8 mouse cellular contexts compared by ENCODE assay signal in the genomic region with DNA sequence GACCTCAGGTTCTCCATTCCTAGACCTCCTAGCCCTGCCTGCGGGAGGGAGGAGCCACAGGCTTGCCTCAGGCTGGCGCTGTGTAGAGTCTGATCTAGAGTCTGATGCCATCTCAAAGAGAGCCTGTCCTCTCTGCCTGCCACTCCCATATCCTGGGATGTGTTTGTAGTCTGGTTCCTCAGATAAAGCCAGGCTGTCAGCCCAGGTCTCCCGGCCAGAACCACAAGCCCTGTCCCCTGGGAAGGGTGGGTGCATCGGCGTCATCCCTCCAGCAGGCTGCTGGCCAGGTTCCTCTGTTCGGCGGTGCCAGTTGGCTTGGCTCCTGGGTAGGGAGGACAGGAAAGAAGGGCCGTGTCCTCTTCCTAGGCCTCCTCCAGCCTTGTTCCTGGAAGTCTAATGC. TPM values are rescaled to one million over a fixed set of nuclear protein-coding genes. Genes with fewer than 3 reads are reported as not detected.
DNase-seq lines count a peak whose midpoint lies in the region; ATAC-seq and TF ChIP-seq lines count a peak whose summit lies in the region.

No protein-coding gene starts in this region.

- no peak overlapping the region for H3K4me2 ChIP-seq in kidney, embryonic 15.5 days
- H3K4me2 ChIP-seq in hindbrain, embryonic 12.5 days (replicated peaks) = no peak overlapping the region

- no peak overlapping the region for H3K27ac ChIP-seq in kidney, adult 2 months (ENCODE audit: insufficient read depth, low read depth, low read length)
- H3K27ac ChIP-seq in kidney, embryonic 15.5 days = no peak overlapping the region
- no peak overlapping the region; the same call in 1 of the 2 replicates for H3K27ac ChIP-seq in hindbrain, embryonic 12.5 days

- TF ChIP-seq POLR2A in kidney, adult 2 months (IDR thresholded peaks at IDR 0.05; ENCODE audit: low read depth, low read length) = no peak

- no peaks in the 10 kb centered on the region for H3K4me1 ChIP-seq in kidney, adult 2 months (ENCODE audit: control insufficient read depth, insufficient read depth, low read length)
- peaks cover 28% of the 10 kb centered on the region for H3K4me1 ChIP-seq in kidney, embryonic 15.5 days
- H3K4me1 ChIP-seq in hindbrain, embryonic 12.5 days = peaks cover 25% of the 10 kb centered on the region

- H3K9me3 ChIP-seq in kidney, embryonic 15.5 days (replicated peaks) = no peaks in the 10 kb centered on the region
- H3K9me3 ChIP-seq in hindbrain, embryonic 12.5 days (replicated peaks) = no peaks in the 10 kb centered on the region; the same call in 1 of the 2 replicates

- no peak overlapping the region for H3K9ac ChIP-seq in kidney, embryonic 15.5 days
- H3K9ac ChIP-seq in hindbrain, embryonic 12.5 days = no peak overlapping the region

- H3K36me3 ChIP-seq in kidney, adult 2 months (ENCODE audit: control insufficient read depth, insufficient read depth, low read length) = no peaks in the 10 kb centered on the region
- H3K36me3 ChIP-seq in kidney, embryonic 15.5 days = peaks cover 52% of the 10 kb centered on the region
- H3K36me3 ChIP-seq in hindbrain, embryonic 12.5 days = peaks cover 57% of the 10 kb centered on the region

- ATAC-seq in kidney, embryonic 15.5 days (replicated peaks; ENCODE audit: low FRiP score) = no peak
- no peak for ATAC-seq in hindbrain, embryonic 12.5 days (ENCODE audit: low FRiP score)

- no peaks in the 10 kb centered on the region for H3K27me3 ChIP-seq in kidney, adult 2 months (replicated peaks; ENCODE audit: control insufficient read depth, insufficient read depth, low read length)
- H3K27me3 ChIP-seq in kidney, embryonic 15.5 days = no peaks in the 10 kb centered on the region
- H3K27me3 ChIP-seq in hindbrain, embryonic 12.5 days = no peaks in the 10 kb centered on the region

- no peak overlapping the region for H3K4me3 ChIP-seq in kidney, adult 2 months (ENCODE audit: insufficient read depth, low read depth, low read length)
- H3K4me3 ChIP-seq in kidney, embryonic 15.5 days (replicated peaks) = no peak overlapping the region
- H3K4me3 ChIP-seq in hindbrain, embryonic 12.5 days = no peak overlapping the region

- 61% methylated on average over 8 of the region's 8 CpGs for WGBS in kidney, adult 2 months
- 88% methylated on average over 8 of the region's 8 CpGs for WGBS in kidney, embryonic 15.5 days
- 91% methylated on average over 8 of the region's 8 CpGs for WGBS in hindbrain, embryonic 12.5 days

- TF ChIP-seq CTCF in kidney, adult 2 months (conservative IDR thresholded peaks at IDR 0.05; ENCODE audit: insufficient read depth, insufficient read length, low read depth, low read length) = no peak

- intact Hi-C loops in heart, postnatal 14 days (cut with DNase I) = no loop called here

- DNase-seq in kidney, adult 2 months = peak; percentile 77
- peak; percentile 80 for DNase-seq in adrenal gland, postnatal 14 days
- peak; percentile 72 to 77 for DNase-seq in heart, postnatal 14 days
- peak; percentile 82 for DNase-seq in lung, postnatal 14 days
- DNase-seq in embryo, embryonic 10 days (ENCODE audit: low spot score) = no peak
- no peak for DNase-seq in left cerebral cortex, adult 8-10 months (ENCODE audit: low spot score in 2 of 2)

RNA-seq across cellular contexts. Expression of a gene that starts 2.2 kb away (rescaled TPM):
- polyA plus RNA-seq in kidney, adult 2 months (2012; rRNA removed) = 14.9 and 18.0 TPM in 2 replicates
- 340 and 433 TPM in 2 replicates for polyA plus RNA-seq in kidney, embryonic 15.5 days (2015; fragmentation: Nextera tagmentation; extraction: Ambion mirVana)
- total RNA-seq in adrenal gland, postnatal 14 days (2021) = 26.0 and 28.6 TPM in 2 replicates
- 10 to 100 TPM; 24.5 to 28.1 TPM for total RNA-seq in heart, postnatal 14 days (2021)
- total RNA-seq in left cerebral cortex, adult 8-10 months (2022) = 1 to 10 TPM; 1.8 to 5.2 (median 3.3) TPM
- polyA plus RNA-seq in hindbrain, embryonic 12.5 days (2016; fragmentation: Nextera tagmentation; extraction: Ambion mirVana) = 344 and 345 TPM in 2 replicates

RNA-seq across cellular contexts. Expression of a gene that starts 21.4 kb away (rescaled TPM):
- 46.3 and 56.0 TPM in 2 replicates for polyA plus RNA-seq in kidney, adult 2 months (2012; rRNA removed)
- 40.5 and 45.3 TPM in 2 replicates for polyA plus RNA-seq in kidney, embryonic 15.5 days (2015; fragmentation: Nextera tagmentation; extraction: Ambion mirVana)
- 28.7 and 37.1 TPM in 2 replicates for total RNA-seq in adrenal gland, postnatal 14 days (2021)
- 10 to 100 TPM; 20.7 to 21.7 TPM for total RNA-seq in heart, postnatal 14 days (2021)
- total RNA-seq in left cerebral cortex, adult 8-10 months (2022) = 100 to 1,000 TPM; 141 to 156 (median 150) TPM
- polyA plus RNA-seq in hindbrain, embryonic 12.5 days (2016; fragmentation: Nextera tagmentation; extraction: Ambion mirVana) = 110 and 113 TPM in 2 replicates

RNA-seq across cellular contexts. Expression of a gene that starts 47.0 kb away (rescaled TPM):
- polyA plus RNA-seq in kidney, adult 2 months (2012; rRNA removed) = 655 and 703 TPM in 2 replicates
- polyA plus RNA-seq in kidney, embryonic 15.5 days (2015; fragmentation: Nextera tagmentation; extraction: Ambion mirVana) = 448 and 457 TPM in 2 replicates
- 699 and 754 TPM in 2 replicates for total RNA-seq in adrenal gland, postnatal 14 days (2021)
- 100 to 1,000 TPM; 916 to 936 TPM for total RNA-seq in heart, postnatal 14 days (2021)
- 100 to 1,000 TPM; 186 to 203 (median 195) TPM for total RNA-seq in left cerebral cortex, adult 8-10 months (2022)
- polyA plus RNA-seq in hindbrain, embryonic 12.5 days (2016; fragmentation: Nextera tagmentation; extraction: Ambion mirVana) = 349 and 383 TPM in 2 replicates

RNA-seq across cellular contexts. Expression of a gene that starts 52.3 kb away (rescaled TPM):
- polyA plus RNA-seq in kidney, adult 2 months (2012; rRNA removed) = 34.7 and 41.8 TPM in 2 replicates
- 8.5 and 9.5 TPM in 2 replicates for polyA plus RNA-seq in kidney, embryonic 15.5 days (2015; fragmentation: Nextera tagmentation; extraction: Ambion mirVana)
- 7.1 and 9.8 TPM in 2 replicates for total RNA-seq in adrenal gland, postnatal 14 days (2021)
- 1 to 10 TPM; 6.0 to 6.2 TPM for total RNA-seq in heart, postnatal 14 days (2021)
- 10 to 100 TPM; 44.2 to 69.2 (median 54.3) TPM for total RNA-seq in left cerebral cortex, adult 8-10 months (2022)
- 13.2 and 14.1 TPM in 2 replicates for polyA plus RNA-seq in hindbrain, embryonic 12.5 days (2016; fragmentation: Nextera tagmentation; extraction: Ambion mirVana)

Comparison
In these comparisons a context has a peak if more than half of its experiments do, and no peak if none do; other contexts are left out.
1. DNase-seq: peak in kidney, adult 2 months (single experiment), adrenal gland, postnatal 14 days (single experiment), heart, postnatal 14 days (2 of 2) and lung, postnatal 14 days (single experiment); none in embryo, embryonic 10 days (single experiment) and left cerebral cortex, adult 8-10 months (0 of 2).